Mouse (Mus musculus): ENCODE results near the gene Dmap1. TPM values are rescaled to one million over a fixed set of nuclear protein-coding genes. Genes with fewer than 3 reads are reported as not detected.

Gene Dmap1
- total and polyA plus RNA-seq, 3 experiments, result 39.3 to 43.4 (median 39.3) TPM

GRCm38 (mm10) chr4:117646926-117647755 lies 34.9 kb downstream of the Dmap1 start:
- Histone ChIP-seq H3K79me2 (replicated peaks; ENCODE audit: control insufficient read depth, extremely low read depth, insufficient read depth, poor library complexity, severe bottlenecking) (no peaks in the 10 kb centered on the region), H3K4me2 (ENCODE audit: insufficient read depth, low read depth, poor library complexity, severe bottlenecking) (no peak overlapping the region), H3K27me3 (replicated peaks) (no peaks in the 10 kb centered on the region), H3K4me1 (ENCODE audit: control insufficient read depth in 1 of 2, insufficient read depth in 2 of 2) (peaks cover 9 to 72% of the 10 kb centered on the region in 2 experiments), H3K4me3 (replicated peaks in 1 of 3; ENCODE audit: low read depth in 2 of 3, low read length in 2 of 3, poor library complexity in 1 of 3) (no peak overlapping the region), H3K27ac (ENCODE audit: insufficient read depth, low read depth) (no peak overlapping the region), H3K9ac (ENCODE audit: insufficient read depth, low read depth) (no peak overlapping the region), H3K9me3 (replicated peaks; ENCODE audit: low read length) (no peaks in the 10 kb centered on the region), H3K36me3 (replicated peaks in 1 of 2; ENCODE audit: control insufficient read depth in 1 of 2, insufficient read depth in 1 of 2, low read length in 1 of 2) (peaks cover 7 to 71% of the 10 kb centered on the region in 2 experiments)
- TF ChIP-seq MXI1 (IDR thresholded peaks at IDR 0.05; ENCODE audit: low read depth, low read length) (no peak), GABPA (IDR thresholded peaks at IDR 0.05; ENCODE audit: insufficient replicate concordance, low read depth, low read length) (no peak), POLR2AphosphoS2 (IDR thresholded peaks at IDR 0.05; ENCODE audit: low read depth, low read length) (no peak), SMC3 (IDR thresholded peaks at IDR 0.05; ENCODE audit: low read depth, low read length) (no peak), MYC (IDR thresholded peaks at IDR 0.05; ENCODE audit: low read depth, low read length) (no peak), HCFC1 (IDR thresholded peaks at IDR 0.05; ENCODE audit: low read depth, low read length) (no peak), MAZ (IDR thresholded peaks at IDR 0.05; ENCODE audit: low read depth, low read length) (no peak), NELFE (IDR thresholded peaks at IDR 0.05; ENCODE audit: low read depth, low read length) (no peak), USF2 (conservative IDR thresholded peaks at IDR 0.05; ENCODE audit: low read depth, low read length) (no peak), ZC3H11A (IDR thresholded peaks at IDR 0.05; ENCODE audit: low read depth, low read length) (no peak), RCOR1 (conservative IDR thresholded peaks at IDR 0.05; ENCODE audit: low read depth, low read length) (no peak), JUND (conservative IDR thresholded peaks at IDR 0.05; ENCODE audit: low read depth, low read length) (no peak), UBTF (IDR thresholded peaks at IDR 0.05; ENCODE audit: low read depth, low read length) (no peak), CHD2 (IDR thresholded peaks at IDR 0.05; ENCODE audit: low read length) (no peak), CTCF (conservative IDR thresholded peaks at IDR 0.05 in 1 of 2, IDR thresholded peaks at IDR 0.05 in 1 of 2; ENCODE audit: low read depth in 2 of 2, low read length in 2 of 2) (no peak), E2F4 (IDR thresholded peaks at IDR 0.05; ENCODE audit: insufficient replicate concordance, low read depth, low read length) (no peak), NRF1 (IDR thresholded peaks at IDR 0.05; ENCODE audit: low read depth, low read length) (no peak), ELF1 (IDR thresholded peaks at IDR 0.05; ENCODE audit: low read depth, low read length) (no peak), ZNF384 (IDR thresholded peaks at IDR 0.05; ENCODE audit: low read depth, low read length) (no peak), TBP (conservative IDR thresholded peaks at IDR 0.05; ENCODE audit: low read depth, low read length) (no peak)
- in situ Hi-C loops (cut with MboI; ENCODE audit: low pct_ligation_motif_present, low pct_unique_long_range_greater_than_20kb, low sequenced_read_pairs) (no loop called here), dilution Hi-C loops (cut with MboI; ENCODE audit: extremely low pct_ligation_motif_present, extremely low pct_unique_long_range_greater_than_20kb, low sequenced_read_pairs) (no loop called here)
- DNase-seq (ENCODE audit: extremely low read depth), result no peak

GRCm38 (mm10) chr4:117646496-117646895 lies 35.6 kb downstream of the Dmap1 start:
- Histone ChIP-seq H3K4me1 (ENCODE audit: control insufficient read depth in 1 of 2, insufficient read depth in 2 of 2) (peaks cover 5 to 72% of the 10 kb centered on the region in 2 experiments), H3K4me2 (ENCODE audit: insufficient read depth, low read depth, poor library complexity, severe bottlenecking) (no peak overlapping the region), H3K4me3 (replicated peaks in 1 of 3; ENCODE audit: low read depth in 2 of 3, low read length in 2 of 3, poor library complexity in 1 of 3) (no peak overlapping the region), H3K9ac (ENCODE audit: insufficient read depth, low read depth) (no peak overlapping the region), H3K9me3 (replicated peaks; ENCODE audit: low read length) (no peaks in the 10 kb centered on the region), H3K27ac (ENCODE audit: insufficient read depth, low read depth) (no peak overlapping the region), H3K36me3 (replicated peaks in 1 of 2; ENCODE audit: control insufficient read depth in 1 of 2, insufficient read depth in 1 of 2, low read length in 1 of 2) (peaks cover 7 to 73% of the 10 kb centered on the region in 2 experiments), H3K79me2 (replicated peaks; ENCODE audit: control insufficient read depth, extremely low read depth, insufficient read depth, poor library complexity, severe bottlenecking) (no peaks in the 10 kb centered on the region), H3K27me3 (replicated peaks) (no peaks in the 10 kb centered on the region)
- TF ChIP-seq CTCF (conservative IDR thresholded peaks at IDR 0.05 in 1 of 2, IDR thresholded peaks at IDR 0.05 in 1 of 2; ENCODE audit: low read depth in 2 of 2, low read length in 2 of 2) (no peak), JUN (IDR thresholded peaks at IDR 0.05; ENCODE audit: insufficient read depth, low read depth, low read length) (no peak), UBTF (IDR thresholded peaks at IDR 0.05; ENCODE audit: low read depth, low read length) (no peak), MAX (IDR thresholded peaks at IDR 0.05; ENCODE audit: low read length) (no peak), NRF1 (IDR thresholded peaks at IDR 0.05; ENCODE audit: low read depth, low read length) (no peak), MYC (IDR thresholded peaks at IDR 0.05; ENCODE audit: low read depth, low read length) (no peak), E2F4 (IDR thresholded peaks at IDR 0.05; ENCODE audit: insufficient replicate concordance, low read depth, low read length) (no peak), USF1 (IDR thresholded peaks at IDR 0.05; ENCODE audit: low read depth, low read length) (no peak), TBP (conservative IDR thresholded peaks at IDR 0.05; ENCODE audit: low read depth, low read length) (no peak), ZKSCAN1 (IDR thresholded peaks at IDR 0.05; ENCODE audit: borderline replicate concordance, low read depth, low read length) (no peak), RAD21 (IDR thresholded peaks at IDR 0.05; ENCODE audit: low read depth, low read length) (no peak), TCF12 (IDR thresholded peaks at IDR 0.05; ENCODE audit: low read depth, low read length) (no peak)
- in situ Hi-C loops (cut with MboI; ENCODE audit: low pct_ligation_motif_present, low pct_unique_long_range_greater_than_20kb, low sequenced_read_pairs) (no loop called here), dilution Hi-C loops (cut with MboI; ENCODE audit: extremely low pct_ligation_motif_present, extremely low pct_unique_long_range_greater_than_20kb, low sequenced_read_pairs) (no loop called here)
- no peak for DNase-seq (ENCODE audit: extremely low read depth)
